In genomic region chr15:79964376-79964775, GRCm38 (mm10) we compare ENCODE assay signal across 23 mouse cellular contexts. TPM values are rescaled to one million over a fixed set of nuclear protein-coding genes. Genes with fewer than 3 reads are reported as not detected.
DNase-seq lines count a peak whose midpoint lies in the region; ATAC-seq and TF ChIP-seq lines count a peak whose summit lies in the region.
"Had no signal": no experiment of that assay in that cellular context is flagged by ENCODE, and none has a peak within 500 bp of the region (broad histone marks: within the 10 kb centered on the region; RNA-seq: fewer than 3 reads in every experiment).

No protein-coding gene starts in this region.

- no peaks in the 10 kb centered on the region for H3K36me3 ChIP-seq in midbrain, embryonic 11.5 days (ENCODE audit: control insufficient read depth, insufficient read depth, low read length)
- H3K36me3 ChIP-seq in midbrain, embryonic 16.5 days (ENCODE audit: control insufficient read depth, insufficient read depth, low read length), result no peaks in the 10 kb centered on the region
- peaks cover 36% of the 10 kb centered on the region for H3K36me3 ChIP-seq in ES-E14 (ENCODE audit: control insufficient read depth, insufficient read depth, low read length, poor library complexity, severe bottlenecking)
- H3K36me3 ChIP-seq in heart, embryonic 11.5 days (ENCODE audit: control insufficient read depth, insufficient read depth, low read length), result no peaks in the 10 kb centered on the region
- H3K36me3 ChIP-seq: G1E had no signal

- WGBS in midbrain, embryonic 11.5 days, result 87% methylated on average over 7 of the region's 7 CpGs
- 94% methylated on average over 7 of the region's 7 CpGs for WGBS in midbrain, embryonic 16.5 days
- WGBS in heart, embryonic 11.5 days (ENCODE audit: insufficient replicate concordance), result 82% methylated on average over 7 of the region's 7 CpGs

- H3K9me3 ChIP-seq in midbrain, embryonic 11.5 days (ENCODE audit: control insufficient read depth, low read length), result no peaks in the 10 kb centered on the region
- H3K9me3 ChIP-seq in midbrain, embryonic 16.5 days (replicated peaks; ENCODE audit: control insufficient read depth, low read length, poor library complexity, severe bottlenecking), result no peaks in the 10 kb centered on the region
- no peaks in the 10 kb centered on the region for H3K9me3 ChIP-seq in ES-E14 (ENCODE audit: control insufficient read depth, insufficient read depth, low read depth, low read length)
- H3K9me3 ChIP-seq in heart, embryonic 11.5 days (replicated peaks; ENCODE audit: control insufficient read depth, low read length), result no peaks in the 10 kb centered on the region
- H3K9me3 ChIP-seq: G1E had no signal

- no peaks in the 10 kb centered on the region for H3K4me1 ChIP-seq in midbrain, embryonic 11.5 days (ENCODE audit: control insufficient read depth, insufficient read depth, low read length)
- H3K4me1 ChIP-seq in midbrain, embryonic 16.5 days (ENCODE audit: control insufficient read depth, insufficient read depth, low read length), result no peaks in the 10 kb centered on the region
- peaks cover 2 to 32% of the 10 kb centered on the region in 2 experiments; a peak in 3 of 4 replicates for H3K4me1 ChIP-seq in ES-E14 (ENCODE audit: control insufficient read depth in 2 of 2, insufficient read depth in 2 of 2, low read length in 2 of 2, poor library complexity in 1 of 2)
- no peaks in the 10 kb centered on the region for H3K4me1 ChIP-seq in heart, embryonic 11.5 days (ENCODE audit: control insufficient read depth, insufficient read depth, low read length)

- H3K27ac ChIP-seq in midbrain, embryonic 11.5 days (ENCODE audit: low read depth, low read length), result no peak overlapping the region
- no peak overlapping the region for H3K27ac ChIP-seq in midbrain, embryonic 16.5 days (ENCODE audit: low read length)
- H3K27ac ChIP-seq in ES-E14 (ENCODE audit: insufficient read depth, low read depth, low read length, poor library complexity, severe bottlenecking), result peak overlapping the region; percentile 11; the same call in 1 of the 2 replicates
- no peak overlapping the region for H3K27ac ChIP-seq in heart, embryonic 11.5 days (ENCODE audit: low read depth, low read length)

- no peaks in the 10 kb centered on the region for H3K27me3 ChIP-seq in midbrain, embryonic 11.5 days (ENCODE audit: control insufficient read depth, insufficient read depth, low read length)
- no peaks in the 10 kb centered on the region for H3K27me3 ChIP-seq in midbrain, embryonic 16.5 days (ENCODE audit: control insufficient read depth, insufficient read depth, low read depth, low read length)
- no peaks in the 10 kb centered on the region for H3K27me3 ChIP-seq in heart, embryonic 11.5 days (ENCODE audit: control insufficient read depth, insufficient read depth, low read length)
- H3K27me3 ChIP-seq: Patski had no signal

- H3K9ac ChIP-seq in midbrain, embryonic 11.5 days (ENCODE audit: low read length), result no peak overlapping the region
- no peak overlapping the region for H3K9ac ChIP-seq in midbrain, embryonic 16.5 days (ENCODE audit: low read depth, low read length)
- H3K9ac ChIP-seq in ES-E14 (ENCODE audit: insufficient read depth, low read depth, low read length, poor library complexity, severe bottlenecking), result no peak overlapping the region
- no peak overlapping the region for H3K9ac ChIP-seq in heart, embryonic 11.5 days (ENCODE audit: low read depth, low read length)

- DNase-seq in cerebellum, adult 11-12 months, result peak; percentile 7
- DNase-seq in cerebellum, postnatal 14 days, result no peak
- peak; percentile 56 for DNase-seq in midbrain, embryonic 11.5 days (ENCODE audit: low spot score, missing footprints)
- peak; percentile 74 for DNase-seq in testis, postnatal 14 days (ENCODE audit: low spot score)
- no peak for DNase-seq in testis, postnatal 10 days (ENCODE audit: low spot score)
- DNase-seq in ES-E14 (ENCODE audit: low read depth, low spot score), result no peak
- DNase-seq: adrenal gland, adult 2 months; adrenal gland, adult 8-10 months; adrenal gland, postnatal 10 days; adrenal gland, postnatal 14 days; adrenal gland, postnatal 25 days; adrenal gland, postnatal 36 days; B cell, adult 2 months; cerebellum, adult 11 months; cerebellum, adult 18-20 months; cerebellum, adult 2 months had no signal

- ATAC-seq in midbrain, embryonic 11.5 days (ENCODE audit: low FRiP score), result no peak
- no peak for ATAC-seq in midbrain, embryonic 16.5 days
- no peak for ATAC-seq in heart, embryonic 11.5 days (replicated peaks; ENCODE audit: insufficient number of reproducible peaks, low FRiP score, low TSS enrichment)
- ATAC-seq: activated CD4-positive, CD25-positive, alpha-beta regulatory T cell, adult 4 months; CD4-positive, CD25-positive, alpha-beta regulatory T cell, adult 4 months; Patski had no signal

- no peak overlapping the region for H3K4me3 ChIP-seq in midbrain, embryonic 11.5 days (ENCODE audit: low read depth, low read length)
- H3K4me3 ChIP-seq in midbrain, embryonic 16.5 days (ENCODE audit: low read depth, low read length), result no peak overlapping the region
- H3K4me3 ChIP-seq in ES-E14 (ENCODE audit: insufficient read depth in 1 of 2, low read depth in 1 of 2, low read length in 2 of 2, poor library complexity in 1 of 2, severe bottlenecking in 1 of 2), result no peak overlapping the region
- no peak overlapping the region for H3K4me3 ChIP-seq in heart, embryonic 11.5 days (ENCODE audit: low read depth, low read length)

- no peak overlapping the region for H3K4me2 ChIP-seq in midbrain, embryonic 11.5 days
- H3K4me2 ChIP-seq in midbrain, embryonic 16.5 days (ENCODE audit: low read length), result no peak overlapping the region
- no peak overlapping the region for H3K4me2 ChIP-seq in heart, embryonic 11.5 days

- in situ Hi-C loops in ES-E14 (cut with MboI; ENCODE audit: low sequenced_read_pairs in 2 of 2, unreplicated experiment in 2 of 2), result no loop called here

TF ChIP-seq in ES-E14, 5 proteins besides CTCF, POLR2A, EP300 and RAD21:
- TF ChIP-seq MAFK (IDR thresholded peaks at IDR 0.05; ENCODE audit: insufficient read depth, low read depth, low read length) (no peak), ZC3H11A (IDR thresholded peaks at IDR 0.05; ENCODE audit: borderline replicate concordance, low read depth, low read length) (no peak), CHD2 (IDR thresholded peaks at IDR 0.05; ENCODE audit: low read depth, low read length) (no peak), HCFC1 (IDR thresholded peaks at IDR 0.05; ENCODE audit: borderline replicate concordance, insufficient read depth, low read length) (no peak), ZNF384 (IDR thresholded peaks at IDR 0.05; ENCODE audit: low read depth, low read length) (no peak)

RNA-seq across cellular contexts. Expression of gene Cbx7, which starts 6.5 kb away (rescaled TPM):
- 1.4 and 1.9 TPM in 2 replicates for polyA plus RNA-seq in midbrain, embryonic 11.5 days (2014; fragmentation: Nextera tagmentation; extraction: Ambion mirVana)
- 4.8 and 5.0 TPM in 2 replicates for polyA plus RNA-seq in midbrain, embryonic 16.5 days (2015; fragmentation: Nextera tagmentation; extraction: Ambion mirVana)
- 171 and 233 TPM in 2 replicates for total RNA-seq in ES-E14 (2012; rRNA removed)
- polyA plus RNA-seq in heart, embryonic 11.5 days (2014; fragmentation: Nextera tagmentation; extraction: Ambion mirVana), result 0.72 and 1.1 TPM in 2 replicates

RNA-seq across cellular contexts. Expression of gene Pdgfb, which starts 50.4 kb away (rescaled TPM):
- 1.5 and 2.0 TPM in 2 replicates for polyA plus RNA-seq in midbrain, embryonic 11.5 days (2014; fragmentation: Nextera tagmentation; extraction: Ambion mirVana)
- 4.3 and 6.8 TPM in 2 replicates for polyA plus RNA-seq in midbrain, embryonic 16.5 days (2015; fragmentation: Nextera tagmentation; extraction: Ambion mirVana)
- total RNA-seq in ES-E14 (2012; rRNA removed), result 9.5 and 12.1 TPM in 2 replicates
- polyA plus RNA-seq in heart, embryonic 11.5 days (2014; fragmentation: Nextera tagmentation; extraction: Ambion mirVana), result 1.3 and 2.0 TPM in 2 replicates
- total RNA-seq: CH12.LX had no signal
- polyA plus RNA-seq: G1E had no signal

Comparison
In these comparisons a context has a peak if more than half of its experiments do, and no peak if none do; other contexts are left out.
1. DNase-seq: peak in cerebellum, adult 11-12 months (single experiment), midbrain, embryonic 11.5 days (single experiment) and testis, postnatal 14 days (single experiment); none in cerebellum, postnatal 14 days (0 of 2), testis, postnatal 10 days (single experiment) and ES-E14 (single experiment).